Mouse (Mus musculus) A20 (cell line): Measurements from ENCODE around the gene Bcam.
A peak's percentile ranks its signal among the peaks of the same experiment; 100 is the strongest.

Experiments
- DNase-seq: peaks from one replicate; pipeline ENCODE4 v3.0.0-alpha.2; 2011; ENCODE audit warnings: low read depth, low spot score

Gene Bcam

DNA sequence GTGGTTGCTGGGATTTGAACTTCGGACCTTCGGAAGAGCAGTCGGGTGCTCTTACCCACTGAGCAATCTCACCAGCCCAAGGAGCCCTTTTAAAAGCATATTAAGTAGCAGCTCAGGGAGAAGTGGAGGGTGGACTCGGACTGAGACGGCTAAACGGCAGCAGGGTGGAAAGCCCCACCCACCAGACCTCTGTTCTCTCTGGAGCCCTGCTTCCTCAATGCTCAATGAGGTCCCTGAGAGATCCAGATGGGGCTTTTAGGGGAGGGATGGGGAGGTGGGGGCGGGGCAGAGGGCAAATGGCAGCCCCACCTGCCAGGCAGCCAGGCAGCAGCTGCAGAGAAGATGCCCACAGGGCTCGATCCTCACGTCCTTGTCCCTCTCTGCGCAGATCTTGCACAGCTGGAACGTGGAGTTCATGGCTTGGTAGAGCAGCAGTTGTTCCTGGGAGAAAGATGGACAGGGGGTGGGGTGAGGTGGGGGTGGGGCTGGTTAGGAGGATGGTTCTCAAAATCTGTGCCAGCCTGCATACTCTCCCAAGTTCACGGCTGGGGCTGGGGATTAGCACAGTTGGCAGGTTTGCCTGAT is 15.2 kb upstream of the Bcam start:
- DNase-seq, result peak; percentile 54

DNA sequence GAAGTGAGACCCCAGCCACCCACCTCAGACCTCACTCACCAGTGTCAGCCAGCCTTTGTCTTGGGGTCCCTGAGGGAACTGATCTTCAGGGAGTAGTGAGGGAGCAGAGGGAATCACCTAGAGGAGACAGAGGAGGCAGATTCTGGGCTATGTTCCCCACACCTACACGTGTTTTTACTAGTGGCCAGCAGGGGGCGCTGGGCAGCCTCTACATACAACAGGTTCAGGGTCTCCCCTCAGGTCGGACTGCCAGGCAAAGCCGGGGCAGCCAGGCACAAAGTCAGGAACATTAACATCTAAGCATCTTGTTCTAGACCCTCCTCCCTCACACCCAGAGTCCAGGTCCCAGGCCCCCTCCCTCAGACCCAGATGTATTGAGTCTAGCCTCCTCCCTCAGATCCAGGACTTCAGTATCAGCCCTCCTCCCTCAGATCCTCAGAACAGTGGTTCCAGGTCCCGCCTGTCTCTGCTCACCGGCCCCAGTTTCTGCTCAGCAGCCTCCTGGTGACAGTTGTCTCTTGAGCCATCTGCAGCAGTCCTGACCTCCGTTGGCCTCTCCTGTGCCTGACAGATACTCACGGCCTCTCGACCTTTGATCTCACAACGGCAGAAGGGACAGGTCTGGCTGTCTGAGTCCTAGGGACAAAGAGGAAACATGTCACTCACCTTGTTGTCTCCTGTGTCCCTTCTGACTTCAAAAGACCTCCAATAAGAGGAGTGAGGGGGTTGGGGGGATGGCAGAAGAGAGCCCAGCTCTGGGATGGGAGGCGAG is 14.1 kb upstream of the Bcam start:
- DNase-seq, result peak; percentile 75

DNA sequence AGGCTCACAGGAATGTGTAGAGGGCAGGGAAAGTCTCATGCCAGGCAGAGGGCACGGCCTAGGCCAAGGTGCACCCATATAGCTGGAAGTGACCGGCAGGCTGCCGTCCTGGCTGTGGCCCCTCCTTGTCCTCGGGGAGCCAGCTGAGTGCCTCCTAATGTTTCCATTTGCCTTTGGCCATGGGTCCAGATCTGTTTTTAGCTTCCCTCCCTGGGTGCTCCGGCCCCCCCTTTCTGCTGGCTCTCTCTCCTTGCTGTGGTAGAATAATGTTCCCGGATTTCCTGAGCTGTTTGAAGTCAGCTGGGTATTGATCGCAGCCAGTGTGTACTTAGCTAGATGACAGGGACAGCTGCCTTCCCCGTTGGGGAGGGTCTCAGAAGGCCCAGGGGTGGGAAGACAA is 12.8 kb upstream of the Bcam start:
- DNase-seq, result no peak

DNA sequence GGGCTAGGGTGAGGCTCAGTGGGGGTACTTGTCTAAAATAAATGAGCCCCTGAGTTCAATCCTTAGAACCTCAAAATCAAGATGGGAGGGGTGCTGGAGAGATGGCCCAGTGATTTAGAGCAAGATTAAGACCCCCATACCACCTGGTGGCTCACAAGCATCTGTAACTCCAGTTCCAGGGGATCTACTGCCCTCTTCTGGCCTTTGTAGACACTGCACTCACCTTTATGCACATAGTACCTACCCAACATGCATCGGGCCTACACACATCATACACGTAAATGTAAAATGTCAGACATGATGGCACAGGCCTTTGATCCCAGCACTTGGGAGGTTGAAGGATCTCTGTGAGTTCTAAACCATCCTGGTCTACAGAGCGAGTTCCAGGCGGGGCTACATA is 11.8 kb upstream of the Bcam start:
- DNase-seq, result peak; percentile 74

DNA sequence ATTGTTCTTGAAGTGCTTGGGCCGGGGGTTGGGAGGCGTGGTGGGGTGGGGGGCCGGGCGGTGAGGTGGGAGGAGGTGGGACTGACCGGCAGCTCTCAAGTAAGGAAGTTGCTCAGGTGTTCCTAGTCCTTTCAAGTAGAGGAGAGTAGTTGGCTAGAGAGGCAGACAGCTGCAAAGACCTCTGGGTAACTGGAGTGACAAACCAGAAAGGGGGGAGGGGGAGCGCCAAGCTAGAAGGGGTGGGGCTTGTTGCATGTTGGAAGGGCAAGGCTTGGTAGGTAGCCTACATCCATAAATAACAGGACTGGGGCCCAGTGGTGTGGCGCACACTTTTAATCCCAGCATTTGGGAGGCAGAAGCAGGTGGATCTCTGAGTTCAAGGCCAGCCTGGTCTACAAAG is 10.9 kb upstream of the Bcam start:
- no peak for DNase-seq

DNA sequence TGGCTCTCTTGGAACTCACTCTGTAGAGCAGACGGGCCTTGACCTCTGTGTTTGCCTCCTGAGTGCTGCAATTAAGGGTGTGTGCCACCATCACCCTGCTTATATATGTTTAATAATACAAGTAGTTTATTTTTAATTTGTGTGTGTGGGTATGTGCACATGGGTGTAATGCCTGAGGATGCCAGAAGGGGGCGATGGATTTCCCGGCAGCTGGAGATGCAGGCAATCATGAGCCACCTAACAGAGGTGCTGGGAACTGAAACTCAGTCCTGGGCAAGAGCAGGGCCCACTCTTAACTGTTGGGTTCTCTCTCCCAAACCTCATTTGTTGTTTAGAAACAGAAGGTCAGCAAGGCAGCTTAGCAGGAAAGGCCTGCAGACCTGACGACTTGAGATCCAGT is 9.1 kb upstream of the Bcam start:
- DNase-seq, result no peak

DNA sequence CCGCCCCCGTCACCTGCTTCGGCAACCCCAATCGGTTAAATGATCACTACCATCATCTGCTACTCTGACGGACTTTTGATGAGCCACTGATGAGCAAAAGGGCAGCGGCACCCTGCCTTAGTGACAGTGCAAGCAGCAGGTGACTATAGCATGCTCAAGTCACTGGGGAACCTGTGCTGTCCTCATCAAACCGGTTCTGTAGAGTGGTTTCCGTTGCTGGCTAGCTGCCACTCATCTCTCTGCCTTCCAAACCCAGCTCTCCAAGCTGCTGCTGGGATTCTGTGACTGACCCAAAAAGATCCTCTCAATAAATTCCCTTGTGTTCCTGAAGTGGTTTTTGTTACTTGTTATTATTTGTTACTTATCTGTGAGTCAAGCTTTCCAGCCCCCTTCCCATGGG is 7.8 kb upstream of the Bcam start:
- no peak for DNase-seq

DNA sequence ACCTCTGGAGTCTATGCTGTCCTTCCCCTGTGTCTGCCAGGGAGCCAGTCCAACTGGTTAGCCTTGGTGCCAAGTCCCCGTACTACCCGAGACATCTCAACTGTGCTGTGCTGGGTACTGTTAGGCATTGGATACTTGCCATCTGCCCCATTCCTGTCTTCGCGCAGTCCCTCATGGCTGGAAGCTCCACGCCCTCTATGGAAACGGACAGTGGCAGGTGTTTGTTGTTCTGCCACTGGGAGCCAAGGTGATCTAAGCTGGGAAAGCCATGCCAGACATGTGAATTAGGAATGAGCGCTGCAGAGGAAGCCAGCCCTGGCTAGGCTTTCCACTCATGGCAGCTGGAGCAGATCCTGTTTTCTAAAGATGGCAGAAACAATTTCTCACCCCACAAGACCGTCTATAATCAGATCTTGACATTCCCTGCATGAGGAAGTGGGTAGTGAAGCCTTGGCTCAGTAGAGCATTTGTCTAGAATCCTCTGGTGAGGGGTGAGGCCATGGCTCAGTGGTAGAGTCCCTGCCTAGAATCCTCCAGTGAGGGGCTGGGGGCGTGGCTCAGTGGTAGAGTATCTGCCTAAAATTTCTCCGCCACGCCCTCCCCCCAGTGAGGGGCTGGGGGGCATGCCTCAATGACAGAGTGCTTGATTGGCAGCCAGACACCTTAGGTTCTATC is 6.4 kb upstream of the Bcam start:
- no peak for DNase-seq

DNA sequence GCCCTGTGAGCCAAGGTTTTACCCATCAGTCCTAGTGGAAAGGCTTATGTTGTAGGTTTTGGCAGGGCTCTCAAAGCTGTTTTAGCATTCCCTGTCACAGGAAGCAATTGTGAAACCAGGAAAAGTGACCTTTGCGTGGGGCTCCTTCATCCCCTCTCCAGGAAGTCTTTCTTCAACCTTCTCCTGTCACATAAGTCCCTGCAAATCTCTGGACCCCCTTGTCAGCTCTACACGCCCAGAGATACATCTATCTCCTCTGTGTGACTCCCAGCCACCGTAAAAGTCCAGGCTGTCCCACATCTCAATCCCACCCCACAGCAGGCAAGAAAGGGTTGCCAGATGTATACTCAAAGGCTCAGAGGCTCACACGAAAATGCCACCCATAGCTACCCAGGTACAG is 866 bp upstream of the Bcam start:
- DNase-seq, result no peak

DNA sequence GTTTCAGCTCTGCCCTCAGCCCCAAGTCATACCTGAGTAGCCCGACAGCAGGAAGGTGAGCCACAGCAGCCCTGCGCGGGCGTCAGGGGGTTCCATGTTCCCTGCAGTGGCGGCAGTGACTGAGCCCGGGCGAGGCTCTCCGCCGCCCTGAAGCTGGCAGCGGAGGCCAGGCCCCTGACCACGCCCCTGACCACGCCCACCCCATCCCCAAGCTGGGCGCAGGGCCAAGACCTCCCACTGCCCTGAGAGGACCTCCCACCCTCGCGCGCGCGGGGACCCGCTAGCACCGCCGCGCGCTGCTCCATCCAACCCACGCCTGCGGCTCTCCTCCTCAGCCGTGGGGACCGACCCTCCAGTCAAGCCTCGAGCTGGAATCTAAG is 451 bp downstream of the Bcam start:
- DNase-seq, result peak; percentile 63

DNA sequence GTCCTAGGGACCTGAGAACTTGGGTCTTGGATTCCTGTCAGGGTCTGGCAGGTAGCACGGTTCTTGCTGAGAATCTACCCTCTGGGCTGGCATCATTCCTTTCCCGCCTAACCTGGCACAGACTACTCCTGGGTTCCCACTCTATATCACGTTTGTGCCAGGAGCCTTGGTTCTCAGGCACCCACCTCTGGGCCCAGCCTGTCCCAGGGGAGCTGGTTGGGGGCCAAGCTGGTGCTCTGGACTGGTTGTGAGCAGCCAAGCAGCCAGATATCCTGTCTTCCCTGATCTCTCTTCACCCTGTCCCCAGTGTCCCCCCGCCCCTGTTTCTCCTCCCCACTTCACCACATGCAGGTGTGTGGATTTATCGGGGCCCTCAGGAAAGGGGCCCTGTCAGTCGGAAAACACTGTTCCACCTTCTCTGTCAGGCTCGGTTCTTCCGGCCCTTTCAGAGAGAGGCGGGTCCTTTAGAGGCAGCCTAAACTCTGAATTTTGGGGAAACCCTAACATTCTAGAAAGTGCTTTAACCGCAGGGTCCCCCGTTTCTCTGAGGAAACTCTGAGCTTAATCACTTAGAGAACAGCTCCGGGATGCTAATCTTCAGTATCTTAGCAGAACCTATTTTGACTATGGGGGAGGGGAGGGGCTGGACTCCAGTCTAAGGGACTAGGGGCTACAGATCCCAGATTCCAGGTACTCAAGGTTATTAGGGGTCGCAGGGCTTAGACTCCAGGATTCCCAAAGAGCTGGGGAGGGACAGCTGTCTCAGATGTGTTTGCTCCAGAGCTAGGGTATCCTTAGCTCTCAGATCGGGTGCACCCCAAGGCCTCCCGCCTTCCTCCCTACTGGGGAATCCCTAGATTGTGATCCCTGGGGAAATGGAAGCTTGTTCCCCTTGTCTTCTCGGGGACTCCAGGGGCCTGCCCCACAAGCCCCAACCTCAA is 1.1 kb downstream of the Bcam start:
- no peak for DNase-seq

DNA sequence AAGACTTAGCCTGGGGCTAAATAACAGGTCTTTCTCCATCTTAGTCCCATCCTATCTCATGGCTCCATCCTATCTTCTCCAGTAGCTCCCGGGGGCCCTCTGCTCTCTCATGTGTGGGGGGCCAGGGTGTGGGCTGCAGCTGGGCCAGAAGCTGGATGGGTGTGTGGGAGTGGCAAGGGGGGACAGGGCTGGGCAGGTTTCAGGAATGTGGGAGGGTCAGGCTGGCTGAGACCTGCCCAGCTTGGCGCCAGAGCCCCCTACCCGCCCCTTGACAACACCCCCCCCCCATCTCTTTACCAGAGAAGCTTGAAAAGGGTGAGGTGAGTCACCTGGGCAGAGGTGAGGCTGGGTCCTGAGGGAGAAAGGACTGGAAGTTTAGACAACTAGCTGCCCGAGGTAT is 1.8 kb downstream of the Bcam start:
- DNase-seq, result no peak

DNA sequence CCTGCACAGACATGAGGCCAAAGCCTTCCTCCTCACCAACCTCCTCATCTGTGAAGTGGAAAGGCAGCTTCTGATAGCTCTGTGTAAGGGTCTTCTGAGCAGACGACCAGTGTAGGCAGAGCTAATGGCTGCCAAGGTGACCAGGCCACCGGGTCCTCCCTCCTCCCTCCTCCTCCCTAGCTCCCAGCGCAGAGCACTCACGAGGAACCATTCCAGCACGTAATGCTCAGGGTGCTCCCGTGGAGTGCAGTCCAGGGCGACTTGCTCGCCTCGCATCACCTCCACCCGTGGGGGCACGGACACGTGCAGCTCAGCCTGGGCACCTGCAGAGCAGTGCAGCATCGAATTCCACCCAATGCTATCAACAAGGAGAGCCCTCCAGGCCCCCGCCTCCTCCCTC is 2.6 kb downstream of the Bcam start:
- DNase-seq, result no peak

DNA sequence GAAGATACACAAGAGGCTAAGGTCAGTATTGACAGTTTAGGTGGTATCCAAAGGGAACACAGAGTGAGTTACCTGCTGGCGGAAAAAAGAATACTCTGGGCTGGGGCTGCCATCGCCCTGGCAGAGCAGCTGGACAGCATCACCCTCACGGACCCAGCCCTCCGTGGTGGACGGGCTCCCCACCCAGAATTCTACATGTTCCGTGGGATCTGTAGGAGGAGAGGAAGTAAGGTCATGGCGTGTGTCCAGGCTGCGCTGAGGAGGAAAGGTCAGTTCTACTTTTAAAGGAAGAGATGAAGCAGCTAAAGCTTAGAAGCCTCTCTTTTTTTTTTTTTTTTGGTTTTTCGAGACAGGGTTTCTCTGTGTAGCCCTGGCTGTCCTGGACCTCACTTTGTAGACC is 6.2 kb downstream of the Bcam start:
- no peak for DNase-seq

DNA sequence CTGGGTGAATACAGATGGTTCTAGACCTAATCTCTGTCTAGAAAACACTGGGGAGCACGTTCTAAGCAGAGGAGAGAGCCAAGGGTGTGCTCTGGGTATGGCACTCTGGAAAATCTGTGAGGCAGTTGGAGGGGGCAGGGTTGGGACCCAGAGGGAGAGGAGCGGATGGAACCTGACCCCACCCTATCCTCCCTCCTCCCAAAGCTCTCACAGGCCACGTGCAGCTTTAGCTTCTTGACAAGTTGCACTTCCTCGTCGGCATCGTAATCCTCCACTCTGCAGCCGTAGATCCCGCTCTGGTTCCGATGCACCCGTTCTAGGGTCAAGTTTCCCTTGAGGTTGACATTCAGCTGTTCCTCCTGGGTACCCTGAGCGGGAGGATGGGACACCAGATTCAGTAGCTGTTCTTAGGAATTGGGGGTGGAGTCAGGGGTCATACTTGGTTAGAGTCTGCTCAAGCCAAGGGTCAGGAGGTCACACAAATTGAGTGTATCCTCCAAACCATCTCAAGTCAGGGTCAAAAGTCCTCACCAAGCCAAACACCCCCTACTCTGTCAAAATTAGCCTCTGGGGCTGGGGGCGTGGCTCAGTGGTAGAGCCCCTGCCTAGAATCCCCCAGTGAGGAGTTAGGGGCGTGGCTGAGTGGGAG is 6.9 kb downstream of the Bcam start:
- DNase-seq, result peak; percentile 54

DNA sequence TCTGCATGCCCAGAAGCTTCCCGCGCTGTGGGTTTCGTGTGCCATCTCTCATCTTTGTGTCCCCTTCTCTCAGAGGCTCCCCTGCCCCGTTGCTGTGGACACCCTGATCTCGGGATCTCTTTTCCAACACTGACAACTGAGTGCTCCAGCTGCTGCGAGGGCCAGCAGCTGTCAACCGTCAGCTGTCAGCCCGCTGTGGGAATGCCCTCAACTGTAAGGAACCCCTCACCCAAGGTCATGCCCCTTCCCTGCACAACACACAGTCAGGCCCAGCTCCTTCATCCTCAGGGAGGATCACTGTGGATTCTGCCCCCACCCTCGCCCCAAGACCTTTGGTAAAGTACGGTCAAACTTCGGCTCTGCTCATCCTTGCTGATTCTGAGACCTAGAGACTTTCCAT is 8.5 kb downstream of the Bcam start:
- DNase-seq, result no peak

DNA sequence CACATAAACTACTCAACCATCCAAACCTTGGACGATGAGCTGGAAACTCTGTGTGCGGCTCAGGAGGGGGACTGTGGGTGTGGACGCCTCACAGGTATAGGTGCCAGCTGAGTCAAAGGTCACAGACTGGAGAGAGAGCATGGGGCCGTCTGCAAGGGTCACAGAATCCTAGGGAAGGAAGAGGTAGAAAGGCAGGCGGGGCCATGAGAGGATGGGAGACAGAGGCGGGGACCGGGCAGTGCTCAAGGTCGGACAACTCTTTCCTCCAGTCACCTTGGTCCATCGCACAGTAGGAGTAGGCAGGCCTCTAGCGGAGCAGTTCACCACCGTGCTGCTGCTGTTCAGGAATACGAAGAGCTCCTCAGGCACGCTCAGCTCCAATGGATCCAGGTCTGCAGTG is 10.8 kb downstream of the Bcam start:
- no peak for DNase-seq

DNA sequence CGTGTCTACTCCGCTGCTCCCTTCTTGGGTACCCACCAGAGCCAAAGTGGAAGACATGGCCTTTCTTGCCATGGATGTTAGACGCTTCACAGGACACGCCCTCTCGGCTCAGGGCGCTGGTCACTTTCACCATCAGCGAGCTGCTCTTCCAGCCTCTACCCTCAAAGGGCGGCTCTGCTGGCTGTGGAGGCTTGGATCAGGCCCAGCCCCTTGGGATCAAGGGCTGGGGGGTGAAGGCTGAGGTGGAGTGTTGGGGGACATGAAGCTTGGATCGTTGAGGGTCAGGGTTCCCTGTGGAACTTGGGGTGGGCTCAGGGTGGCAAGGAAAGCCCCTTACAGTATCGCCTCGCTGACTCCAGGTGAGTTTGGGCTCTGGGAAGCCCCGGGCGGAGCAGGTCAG is 12.2 kb downstream of the Bcam start:
- DNase-seq, result no peak

DNA sequence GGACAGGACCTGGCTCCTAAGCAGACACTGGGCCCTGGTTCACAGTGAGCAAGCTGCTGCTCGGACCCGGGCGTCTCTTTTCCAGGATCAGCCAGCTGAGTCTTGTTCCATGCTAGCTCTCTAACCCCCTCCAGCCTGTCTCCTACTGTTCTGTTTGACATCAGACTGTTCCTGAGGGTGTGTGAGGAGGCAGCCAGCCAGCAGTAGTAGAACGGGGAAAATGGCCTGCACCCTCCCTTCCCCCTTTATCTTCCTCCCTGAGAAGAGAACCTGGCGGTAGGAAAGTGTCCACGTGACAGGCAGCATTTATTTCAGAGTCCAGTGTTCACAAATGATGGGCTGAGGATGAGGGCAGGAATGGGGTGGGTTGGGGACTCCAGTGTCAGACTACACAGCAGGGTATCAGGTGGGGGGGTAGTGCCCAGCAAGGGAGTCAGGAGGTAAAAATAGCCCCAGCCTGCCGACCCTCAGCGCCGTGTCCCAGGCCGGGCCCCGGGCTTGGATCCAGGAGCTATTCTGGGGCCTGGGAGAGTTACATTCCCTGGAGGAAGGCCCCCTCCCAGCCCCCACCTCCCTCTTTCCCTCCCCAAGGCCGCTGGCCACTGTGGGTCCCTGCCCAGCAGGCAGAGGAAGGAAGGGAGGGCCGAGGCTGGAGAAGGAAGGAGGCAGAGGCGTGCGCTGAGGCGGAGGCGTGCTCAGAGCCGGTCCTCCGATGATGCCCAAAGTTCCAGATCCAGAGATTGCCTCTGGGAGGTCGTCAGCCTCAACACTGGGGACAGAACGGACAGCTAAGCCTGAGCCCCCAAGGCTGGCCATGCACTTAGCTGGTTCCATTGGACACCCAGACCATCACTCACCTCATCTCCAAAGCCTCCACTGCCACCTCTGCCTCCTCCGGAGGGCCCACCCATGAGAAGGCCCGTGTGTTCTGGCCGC is 14.7 kb downstream of the Bcam start:
- DNase-seq, result no peak

DNA sequence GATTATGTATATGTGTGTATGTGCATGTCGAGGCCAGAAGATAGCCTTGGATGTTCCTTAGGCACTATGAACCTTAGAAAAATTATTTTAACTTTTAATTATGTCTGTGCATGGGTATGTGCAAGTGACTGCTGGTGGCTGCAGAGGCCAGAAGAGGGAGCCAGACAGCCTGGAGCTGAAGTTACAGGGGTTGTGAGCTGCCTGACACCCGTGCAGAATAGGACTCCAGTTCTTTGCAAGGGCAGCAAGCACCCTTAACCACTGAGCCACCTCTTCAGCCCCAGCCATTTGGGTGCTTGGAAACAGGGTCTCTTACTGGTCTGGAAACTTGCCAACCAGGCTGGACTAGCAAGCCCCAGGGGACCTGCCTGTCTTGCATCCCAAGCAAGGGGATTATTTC is 15.8 kb downstream of the Bcam start:
- no peak for DNase-seq

DNA sequence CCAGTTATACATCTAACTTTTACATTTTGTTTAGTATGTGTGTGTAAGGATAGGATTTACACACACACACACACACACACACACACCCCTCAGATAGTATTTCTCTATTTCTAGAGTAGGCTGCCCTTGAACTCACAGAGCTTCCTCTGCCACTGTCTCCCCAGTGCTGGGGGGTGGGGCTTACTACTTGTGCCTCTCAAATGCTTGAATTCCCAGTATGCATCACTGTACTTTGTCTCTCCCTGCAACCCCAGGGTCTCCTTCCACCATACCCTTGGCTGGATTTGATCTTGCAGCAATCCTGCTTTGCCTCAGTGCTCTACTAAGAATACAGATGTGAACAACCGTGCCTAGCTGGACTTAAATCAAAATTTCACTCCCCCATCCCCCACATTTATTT is 16.8 kb downstream of the Bcam start:
- no peak for DNase-seq
